Mouse (Mus musculus): ENCODE measurements around the gene Tanc2. TPM values are rescaled to one million over a fixed set of nuclear protein-coding genes. Genes with fewer than 3 reads are reported as not detected.

Gene Tanc2
- polyA plus RNA-seq, 1 experiment from 2014 or later = 5.6 TPM

- no peak overlapping the region for H3K4me3 ChIP-seq (ENCODE audit: low read depth, low read length)
- H3K4me1 ChIP-seq (ENCODE audit: control insufficient read depth, insufficient read depth, low read length) = no peaks in the 10 kb centered on the region
- no peaks in the 10 kb centered on the region for H3K27me3 ChIP-seq (ENCODE audit: control insufficient read depth, insufficient read depth, low read length)
- H3K9me3 ChIP-seq (ENCODE audit: control insufficient read depth, low read length) = no peaks in the 10 kb centered on the region
- H3K36me3 ChIP-seq (ENCODE audit: control insufficient read depth, insufficient read depth, low read length) = no peaks in the 10 kb centered on the region
- no peak overlapping the region for H3K4me2 ChIP-seq (ENCODE audit: low read depth, severe bottlenecking)
- WGBS = 76% methylated on average over 1 of the region's 1 CpGs
- H3K9ac ChIP-seq (ENCODE audit: low read length) = no peak overlapping the region
- DNase-seq (ENCODE audit: low spot score) = no peak
- ATAC-seq (ENCODE audit: insufficient number of reproducible peaks, low FRiP score, low TSS enrichment, low read depth) = no peak
- no peak overlapping the region for H3K27ac ChIP-seq (replicated peaks; ENCODE audit: low read depth, low read length)
Measured at GRCm38 (mm10) chr11:105887281-105887680, 297.5 kb downstream of the Tanc2 start.

GRCm38 (mm10) chr11:105899151-105899550 lies 309.4 kb downstream of the Tanc2 start:
- H3K9me3 ChIP-seq (ENCODE audit: control insufficient read depth, low read length) = no peaks in the 10 kb centered on the region
- DNase-seq (ENCODE audit: low spot score) = no peak
- no peaks in the 10 kb centered on the region for H3K4me1 ChIP-seq (ENCODE audit: control insufficient read depth, insufficient read depth, low read length)
- H3K27ac ChIP-seq (replicated peaks; ENCODE audit: low read depth, low read length) = no peak overlapping the region
- no peak for ATAC-seq (ENCODE audit: insufficient number of reproducible peaks, low FRiP score, low TSS enrichment, low read depth)
- no peaks in the 10 kb centered on the region for H3K36me3 ChIP-seq (ENCODE audit: control insufficient read depth, insufficient read depth, low read length)
- 68% methylated on average over 1 of the region's 1 CpGs for WGBS
- no peak overlapping the region for H3K4me2 ChIP-seq (ENCODE audit: low read depth, severe bottlenecking)
- no peak overlapping the region for H3K4me3 ChIP-seq (ENCODE audit: low read depth, low read length)
- H3K9ac ChIP-seq (ENCODE audit: low read length) = no peak overlapping the region
- H3K27me3 ChIP-seq (ENCODE audit: control insufficient read depth, insufficient read depth, low read length) = no peaks in the 10 kb centered on the region

GRCm38 (mm10) chr11:105901501-105901900 lies 311.7 kb downstream of the Tanc2 start:
- WGBS = 82% methylated on average over 2 of the region's 2 CpGs
- no peak for ATAC-seq (ENCODE audit: insufficient number of reproducible peaks, low FRiP score, low TSS enrichment, low read depth)
- no peak overlapping the region for H3K4me3 ChIP-seq (ENCODE audit: low read depth, low read length)
- H3K4me2 ChIP-seq (ENCODE audit: low read depth, severe bottlenecking) = no peak overlapping the region
- no peak overlapping the region for H3K27ac ChIP-seq (replicated peaks; ENCODE audit: low read depth, low read length)
- no peaks in the 10 kb centered on the region for H3K4me1 ChIP-seq (ENCODE audit: control insufficient read depth, insufficient read depth, low read length)
- no peaks in the 10 kb centered on the region for H3K9me3 ChIP-seq (ENCODE audit: control insufficient read depth, low read length)
- no peaks in the 10 kb centered on the region for H3K27me3 ChIP-seq (ENCODE audit: control insufficient read depth, insufficient read depth, low read length)
- no peak for DNase-seq (ENCODE audit: low spot score)
- H3K36me3 ChIP-seq (ENCODE audit: control insufficient read depth, insufficient read depth, low read length) = no peaks in the 10 kb centered on the region
- H3K9ac ChIP-seq (ENCODE audit: low read length) = no peak overlapping the region

DNA sequence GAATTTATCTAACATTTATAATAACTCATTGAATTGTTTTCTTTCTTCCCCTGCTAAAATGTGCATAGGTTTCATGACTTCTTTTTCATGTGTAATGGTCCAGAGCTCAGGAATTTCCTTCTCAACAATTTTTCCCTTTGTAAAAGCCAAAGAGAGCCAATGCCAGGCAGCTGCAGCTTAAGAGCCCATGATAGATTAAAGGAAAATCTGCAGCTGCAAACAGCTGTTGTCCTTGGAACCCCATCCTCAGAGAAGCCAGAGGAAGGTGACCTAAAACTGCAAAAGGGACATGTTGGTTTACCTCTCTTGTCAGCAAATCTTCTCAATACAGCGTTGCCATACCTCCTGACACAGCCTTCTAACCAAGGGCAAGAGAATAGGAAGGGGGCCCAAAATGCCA lies 313.2 kb downstream of the Tanc2 start:
- Histone ChIP-seq H3K9ac (ENCODE audit: low read length) (no peak overlapping the region), H3K27me3 (ENCODE audit: control insufficient read depth, insufficient read depth, low read length) (no peaks in the 10 kb centered on the region), H3K36me3 (ENCODE audit: control insufficient read depth, insufficient read depth, low read length) (no peaks in the 10 kb centered on the region), H3K4me2 (ENCODE audit: low read depth, severe bottlenecking) (no peak overlapping the region), H3K27ac (replicated peaks; ENCODE audit: low read depth, low read length) (no peak overlapping the region), H3K4me3 (ENCODE audit: low read depth, low read length) (no peak overlapping the region), H3K4me1 (ENCODE audit: control insufficient read depth, insufficient read depth, low read length) (no peaks in the 10 kb centered on the region), H3K9me3 (ENCODE audit: control insufficient read depth, low read length) (no peaks in the 10 kb centered on the region)
- DNase-seq (ENCODE audit: low spot score) = no peak
- no peak for ATAC-seq (ENCODE audit: insufficient number of reproducible peaks, low FRiP score, low TSS enrichment, low read depth)
- WGBS = 78% methylated on average over 1 of the region's 1 CpGs

- DNase-seq (ENCODE audit: low spot score) (no peak), ATAC-seq (ENCODE audit: insufficient number of reproducible peaks, low FRiP score, low TSS enrichment, low read depth) (no peak)
- Histone ChIP-seq H3K27ac (replicated peaks; ENCODE audit: low read depth, low read length) (no peak overlapping the region), H3K36me3 (ENCODE audit: control insufficient read depth, insufficient read depth, low read length) (no peaks in the 10 kb centered on the region), H3K9me3 (ENCODE audit: control insufficient read depth, low read length) (no peaks in the 10 kb centered on the region), H3K27me3 (ENCODE audit: control insufficient read depth, insufficient read depth, low read length) (no peaks in the 10 kb centered on the region), H3K9ac (ENCODE audit: low read length) (no peak overlapping the region), H3K4me1 (ENCODE audit: control insufficient read depth, insufficient read depth, low read length) (no peaks in the 10 kb centered on the region), H3K4me2 (ENCODE audit: low read depth, severe bottlenecking) (no peak overlapping the region), H3K4me3 (ENCODE audit: low read depth, low read length) (no peak overlapping the region)
- 83% methylated on average over 4 of the region's 4 CpGs for WGBS
Measured at GRCm38 (mm10) chr11:105905529-105906213, 315.9 kb downstream of the Tanc2 start.

- WGBS = 78% methylated on average over 1 of the region's 1 CpGs
- no peak overlapping the region for H3K4me3 ChIP-seq (ENCODE audit: low read depth, low read length)
- no peak for ATAC-seq (ENCODE audit: insufficient number of reproducible peaks, low FRiP score, low TSS enrichment, low read depth)
- DNase-seq (ENCODE audit: low spot score) = no peak
- H3K9ac ChIP-seq (ENCODE audit: low read length) = no peak overlapping the region
- no peak overlapping the region for H3K4me2 ChIP-seq (ENCODE audit: low read depth, severe bottlenecking)
- no peaks in the 10 kb centered on the region for H3K36me3 ChIP-seq (ENCODE audit: control insufficient read depth, insufficient read depth, low read length)
- H3K9me3 ChIP-seq (ENCODE audit: control insufficient read depth, low read length) = no peaks in the 10 kb centered on the region
- no peaks in the 10 kb centered on the region for H3K27me3 ChIP-seq (ENCODE audit: control insufficient read depth, insufficient read depth, low read length)
- H3K27ac ChIP-seq (replicated peaks; ENCODE audit: low read depth, low read length) = no peak overlapping the region
- H3K4me1 ChIP-seq (ENCODE audit: control insufficient read depth, insufficient read depth, low read length) = no peaks in the 10 kb centered on the region
Measured at GRCm38 (mm10) chr11:105907381-105907780, 317.6 kb downstream of the Tanc2 start.

GRCm38 (mm10) chr11:105908926-105909325 lies 319.1 kb downstream of the Tanc2 start:
- Histone ChIP-seq H3K9me3 (ENCODE audit: control insufficient read depth, low read length) (no peaks in the 10 kb centered on the region), H3K4me1 (ENCODE audit: control insufficient read depth, insufficient read depth, low read length) (no peaks in the 10 kb centered on the region), H3K27ac (replicated peaks; ENCODE audit: low read depth, low read length) (no peak overlapping the region), H3K4me3 (ENCODE audit: low read depth, low read length) (no peak overlapping the region), H3K27me3 (ENCODE audit: control insufficient read depth, insufficient read depth, low read length) (no peaks in the 10 kb centered on the region), H3K36me3 (ENCODE audit: control insufficient read depth, insufficient read depth, low read length) (no peaks in the 10 kb centered on the region), H3K4me2 (ENCODE audit: low read depth, severe bottlenecking) (no peak overlapping the region), H3K9ac (ENCODE audit: low read length) (no peak overlapping the region)
- 83% methylated on average over 8 of the region's 8 CpGs for WGBS
- ATAC-seq (ENCODE audit: insufficient number of reproducible peaks, low FRiP score, low TSS enrichment, low read depth) = no peak
- no peak for DNase-seq (ENCODE audit: low spot score)

DNA sequence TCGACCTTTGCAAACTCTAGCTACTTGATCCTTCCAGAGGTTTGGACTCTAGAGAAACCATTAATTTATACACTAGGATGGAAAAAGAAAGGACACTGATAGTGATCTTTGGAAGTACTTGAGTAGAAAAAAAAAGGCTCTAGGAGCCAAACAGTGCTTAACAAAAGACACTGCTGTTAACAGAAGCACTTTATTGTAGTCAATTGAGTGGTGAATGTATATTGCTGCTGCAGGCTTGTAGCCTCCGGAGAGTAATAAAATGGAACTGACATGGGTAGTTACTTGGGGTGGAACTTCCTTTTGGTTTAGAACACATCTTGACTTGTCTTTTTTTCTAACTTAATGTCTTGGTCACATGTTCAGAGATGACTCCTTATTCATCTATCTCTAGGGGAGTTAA lies 319.8 kb downstream of the Tanc2 start:
- no peaks in the 10 kb centered on the region for H3K27me3 ChIP-seq (ENCODE audit: control insufficient read depth, insufficient read depth, low read length)
- no peaks in the 10 kb centered on the region for H3K36me3 ChIP-seq (ENCODE audit: control insufficient read depth, insufficient read depth, low read length)
- H3K9me3 ChIP-seq (ENCODE audit: control insufficient read depth, low read length) = no peaks in the 10 kb centered on the region
- no peak overlapping the region for H3K27ac ChIP-seq (replicated peaks; ENCODE audit: low read depth, low read length)
- 67% methylated on average over 2 of the region's 2 CpGs for WGBS
- H3K4me1 ChIP-seq (ENCODE audit: control insufficient read depth, insufficient read depth, low read length) = no peaks in the 10 kb centered on the region
- no peak overlapping the region for H3K9ac ChIP-seq (ENCODE audit: low read length)
- H3K4me3 ChIP-seq (ENCODE audit: low read depth, low read length) = no peak overlapping the region
- DNase-seq (ENCODE audit: low spot score) = no peak
- no peak overlapping the region for H3K4me2 ChIP-seq (ENCODE audit: low read depth, severe bottlenecking)
- no peak for ATAC-seq (ENCODE audit: insufficient number of reproducible peaks, low FRiP score, low TSS enrichment, low read depth)

GRCm38 (mm10) chr11:105911149-105911548 lies 321.4 kb downstream of the Tanc2 start:
- H3K27me3 ChIP-seq (ENCODE audit: control insufficient read depth, insufficient read depth, low read length) = no peaks in the 10 kb centered on the region
- no peaks in the 10 kb centered on the region for H3K9me3 ChIP-seq (ENCODE audit: control insufficient read depth, low read length)
- H3K36me3 ChIP-seq (ENCODE audit: control insufficient read depth, insufficient read depth, low read length) = no peaks in the 10 kb centered on the region
- H3K27ac ChIP-seq (replicated peaks; ENCODE audit: low read depth, low read length) = no peak overlapping the region
- H3K4me2 ChIP-seq (ENCODE audit: low read depth, severe bottlenecking) = no peak overlapping the region
- DNase-seq (ENCODE audit: low spot score) (no peak), ATAC-seq (ENCODE audit: insufficient number of reproducible peaks, low FRiP score, low TSS enrichment, low read depth) (no peak)
- H3K9ac ChIP-seq (ENCODE audit: low read length) = no peak overlapping the region
- no peaks in the 10 kb centered on the region for H3K4me1 ChIP-seq (ENCODE audit: control insufficient read depth, insufficient read depth, low read length)
- no peak overlapping the region for H3K4me3 ChIP-seq (ENCODE audit: low read depth, low read length)

Data from limb, embryonic 11.5 days (tissue).